Mouse (Mus musculus) pancreas, adult 10 weeks (tissue): ENCODE data around the gene Prc1. TPM values are rescaled to one million over a fixed set of nuclear protein-coding genes. Genes with fewer than 3 reads are reported as not detected.

ENCODE experiments used
- polyA plus RNA-seq: library from polyadenylated mRNA; stranded (reverse); fragments of 350-450 nt; fragmentation: Illumina TruSeq; extraction: RNeasy Lipid Tissue Mini Kit (QIAGEN cat#74804); gene quantifications from one replicate; pipeline ENCODE4 v1.2.3, GENCODE M21; 2015; ENCODE audit warnings: low read depth, low replicate concordance; ENCODE audit not compliant: insufficient read depth

Prc1 gene
- 0.87 TPM for polyA plus RNA-seq

GRCm38 (mm10) chr7:80294062-80294763 is at the start of gene Prc1:
TSS of gene Prc1 (plus strand) at chr7:80294450.

GRCm38 (mm10) chr7:80246148-80246721 is 48.0 kb upstream of the Prc1 start, which contains the start of gene Ttll13:
TSS of gene Ttll13 (plus strand) at chr7:80246376.

GRCm38 (mm10) chr7:80260625-80261371 is 33.5 kb upstream of the Prc1 start, which contains the start of gene Ngrn:
TSS of gene Ngrn (plus strand) at chr7:80261215.

GRCm38 (mm10) chr7:80268897-80269750 is 25.1 kb upstream of the Prc1 start, which contains the start of gene Vps33b:
TSS of gene Vps33b (plus strand) at chr7:80269649.

GRCm38 (mm10) chr7:80324043-80324815 is 30.0 kb downstream of the Prc1 start, which contains the start of gene Rccd1:
TSS of gene Rccd1 (minus strand) at chr7:80324454.

GRCm38 (mm10) chr7:80340793-80341192 is 46.5 kb downstream of the Prc1 start, which contains the start of gene Unc45a:
TSS of gene Unc45a (minus strand) at chr7:80341005.

GRCm38 (mm10) chr7:80342858-80343257 is 48.6 kb downstream of the Prc1 start, which contains the start of gene Hddc3:
TSS of gene Hddc3 (plus strand) at chr7:80343104.

Other genes with a start within 250 kb of the Prc1 start
- 58.3 TPM for gene Idh2, start 179.1 kb upstream of the Prc1 start, polyA plus RNA-seq
- 2.1 TPM for gene Sema4b, start 107.6 kb upstream of the Prc1 start, polyA plus RNA-seq
- gene Cib1, start 61.6 kb upstream of the Prc1 start, polyA plus RNA-seq, result 16.9 TPM
- gene Gdpgp1, start 61.6 kb upstream of the Prc1 start, polyA plus RNA-seq, result 0.63 TPM
- gene Ttll13, start 48.1 kb upstream of the Prc1 start, polyA plus RNA-seq, result 0.57 TPM
- 10.3 TPM for gene Ngrn, start 33.2 kb upstream of the Prc1 start, polyA plus RNA-seq
- 3.4 TPM for gene Vps33b, start 24.8 kb upstream of the Prc1 start, polyA plus RNA-seq
- 5.5 TPM for gene Rccd1, start 30.0 kb downstream of the Prc1 start, polyA plus RNA-seq
- 8.2 TPM for gene Unc45a, start 46.6 kb downstream of the Prc1 start, polyA plus RNA-seq
- 6.2 TPM for gene Hddc3, start 48.7 kb downstream of the Prc1 start, polyA plus RNA-seq
- 8.4 TPM for gene Man2a2, start 76.9 kb downstream of the Prc1 start, polyA plus RNA-seq
- 11.3 TPM for gene Fes, start 93.5 kb downstream of the Prc1 start, polyA plus RNA-seq
- 14.7 TPM for gene Furin, start 111.0 kb downstream of the Prc1 start, polyA plus RNA-seq
- gene Blm, start 240.7 kb downstream of the Prc1 start, polyA plus RNA-seq, result 1.6 TPM